Mouse (Mus musculus): Measurements from ENCODE around the gene Galnt16.

DNA sequence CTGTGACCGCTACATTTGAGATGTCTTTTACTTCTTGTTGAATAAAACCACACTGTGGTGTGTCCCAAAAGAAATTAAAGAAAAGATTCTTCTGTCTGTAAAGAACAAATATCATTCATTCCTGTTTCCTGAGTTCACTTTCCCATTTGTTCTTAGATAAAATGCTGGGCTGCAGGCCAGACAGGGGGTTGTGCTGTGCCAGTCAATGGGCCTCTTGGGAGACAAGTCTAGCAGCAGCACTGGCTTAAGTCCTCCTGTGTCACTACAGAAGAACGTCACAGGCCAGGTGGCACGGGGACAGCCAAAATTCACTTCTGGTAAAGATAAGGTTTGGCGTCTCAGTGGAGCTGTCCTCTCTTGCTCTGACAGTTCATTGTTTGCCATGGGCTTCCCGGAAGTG is 44.7 kb downstream of the Galnt16 start:
- TF ChIP-seq JUND (IDR thresholded peaks at IDR 0.05; ENCODE audit: low read depth, low read length): no peak
- no peak for TF ChIP-seq ZNF384 (IDR thresholded peaks at IDR 0.05; ENCODE audit: low read depth, low read length)
- TF ChIP-seq CTCF (IDR thresholded peaks at IDR 0.05 in 2 of 3, conservative IDR thresholded peaks at IDR 0.05 in 1 of 3; ENCODE audit: control insufficient read depth in 1 of 3, insufficient read depth in 1 of 3, low read depth in 2 of 3, low read length in 3 of 3, poor library complexity in 1 of 3, severe bottlenecking in 1 of 3): no peak
- no peak for TF ChIP-seq EP300 (IDR thresholded peaks at IDR 0.05; ENCODE audit: low read depth in 1 of 2, low read length in 2 of 2)
- no peak for TF ChIP-seq MYB (IDR thresholded peaks at IDR 0.05; ENCODE audit: low read depth, low read length)
